Mouse (Mus musculus) ES-E14 (cell line): ENCODE measurements around the gene Gm9999.

Source experiments
- CHD2 ChIP-seq: IDR thresholded peaks from 2 replicates; pipeline ENCODE4 v1.6.1; 2014; ENCODE audit warnings: mild to moderate bottlenecking, low read depth, low read length, inconsistent platforms
- HCFC1 ChIP-seq: IDR thresholded peaks from 2 replicates; pipeline ENCODE4 v1.6.1; 2012; ENCODE audit warnings: low read length, inconsistent platforms, borderline replicate concordance; ENCODE audit not compliant: insufficient read depth
- MAFK ChIP-seq: IDR thresholded peaks from 2 replicates; pipeline ENCODE4 v1.6.1; 2014; ENCODE audit warnings: mild to moderate bottlenecking, low read depth, low read length, inconsistent platforms; ENCODE audit not compliant: insufficient read depth
- ZC3H11A ChIP-seq: IDR thresholded peaks from 2 replicates; pipeline ENCODE4 v1.6.1; 2012; ENCODE audit warnings: low read depth, mild to moderate bottlenecking, inconsistent platforms, low read length, borderline replicate concordance
- ZNF384 ChIP-seq: IDR thresholded peaks from 2 replicates; pipeline ENCODE4 v1.6.1; 2012; ENCODE audit warnings: low read depth, low read length, inconsistent platforms

DNA sequence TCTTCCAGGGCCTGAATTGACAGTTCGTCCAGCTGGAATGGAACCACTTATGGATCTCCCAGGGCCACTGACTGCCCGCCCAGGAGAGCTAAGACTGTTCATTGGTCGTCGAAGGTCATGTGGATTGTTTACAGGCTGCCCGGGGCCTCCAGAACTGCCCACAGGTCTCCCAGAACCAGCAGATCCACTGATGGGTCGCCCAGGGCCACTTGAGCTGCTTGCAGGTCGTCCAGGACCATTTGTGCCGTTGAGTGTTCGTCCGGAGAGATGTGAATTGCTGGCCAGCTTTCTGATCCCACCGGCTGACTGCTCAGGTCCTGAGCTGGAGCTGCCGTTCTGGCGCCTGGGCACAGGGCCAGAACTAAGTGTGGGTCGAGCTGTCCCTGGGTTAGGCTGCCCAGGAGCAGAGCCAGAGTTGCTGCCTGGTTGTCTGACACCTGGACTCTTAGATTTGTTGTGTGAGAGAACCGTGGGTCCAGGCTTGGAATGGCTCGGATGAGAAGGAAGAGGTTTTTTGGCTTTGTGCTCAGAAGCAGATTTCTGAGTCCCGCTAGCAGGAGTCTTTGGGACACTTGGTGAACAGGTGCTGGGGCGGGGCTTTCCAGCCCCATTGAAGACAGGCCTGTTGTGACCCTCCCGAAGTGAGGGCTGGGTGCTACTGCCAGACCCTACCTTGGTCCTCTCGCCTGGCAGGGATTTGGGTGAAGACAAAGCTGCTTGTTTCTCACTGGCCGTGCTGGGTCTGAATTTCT is 14.4 kb downstream of the Gm9999 start:
- no peak for TF ChIP-seq ZC3H11A
- TF ChIP-seq HCFC1 = no peak
- TF ChIP-seq CHD2 = no peak
- TF ChIP-seq MAFK = no peak
- TF ChIP-seq ZNF384 = no peak
